Mouse (Mus musculus): ENCODE results near the gene Mrps5.

- TF ChIP-seq CTCF (IDR thresholded peaks at IDR 0.05) (no peak), EP300 (IDR thresholded peaks at IDR 0.05) (0 out of 2 replicates have a peak, but pooled peaks have one; percentile 27)
Observed at GRCm38 (mm10) chr2:127649921-127650320, 62.9 kb downstream of the Mrps5 start.
